Mouse (Mus musculus): Measurements from ENCODE around the gene Stard10. TPM values are rescaled to one million over a fixed set of nuclear protein-coding genes. Genes with fewer than 3 reads are reported as not detected.

Gene Stard10
- polyA plus RNA-seq, 1 experiment from 2014 or later = 361 TPM

- WGBS (ENCODE audit: insufficient replicate concordance) = 75% methylated on average over 10 of the region's 10 CpGs
- H3K27me3 ChIP-seq (ENCODE audit: insufficient read depth, low read length) = no peaks in the 10 kb centered on the region
- H3K4me3 ChIP-seq (ENCODE audit: low read depth, low read length) = no peak overlapping the region
- peaks cover 12% of the 10 kb centered on the region for H3K36me3 ChIP-seq (replicated peaks; ENCODE audit: insufficient read depth, low read length)
- H3K9me3 ChIP-seq (ENCODE audit: low read length) = no peaks in the 10 kb centered on the region
- H3K9ac ChIP-seq (replicated peaks) = no peak overlapping the region
- peaks cover 22% of the 10 kb centered on the region for H3K4me1 ChIP-seq (ENCODE audit: insufficient read depth)
- H3K4me2 ChIP-seq (ENCODE audit: low read depth, low read length) = no peak overlapping the region
- DNase-seq = peak; percentile 31
- TF ChIP-seq CTCF (IDR thresholded peaks at IDR 0.05; ENCODE audit: low read depth) (no peak), EP300 (IDR thresholded peaks at IDR 0.05; ENCODE audit: low read depth) (no peak)
- peak overlapping the region; percentile 97 for H3K27ac ChIP-seq (ENCODE audit: low read depth)
- ATAC-seq = no peak
Measured at GRCm38 (mm10) chr7:101330074-101330840, 13.4 kb downstream of the Stard10 start.

DNA sequence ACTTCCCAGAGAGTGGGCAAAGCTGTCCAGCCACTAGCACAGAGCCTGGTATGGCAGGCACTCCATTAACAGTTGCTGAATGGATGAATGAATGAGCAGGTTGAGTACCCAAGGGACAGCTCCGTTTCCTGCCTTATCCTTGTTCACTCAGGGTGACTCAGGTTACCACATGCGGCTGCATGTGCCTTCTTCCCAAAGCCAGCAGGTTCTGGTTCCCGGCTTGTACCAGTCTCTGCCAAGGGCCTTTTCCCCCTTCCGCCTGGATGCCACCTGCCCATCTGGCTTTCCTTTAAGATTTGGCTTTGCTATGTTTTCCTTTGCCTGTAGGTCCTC lies 13.9 kb downstream of the Stard10 start:
- Histone ChIP-seq H3K4me3 (ENCODE audit: low read depth, low read length) (no peak overlapping the region), H3K36me3 (replicated peaks; ENCODE audit: insufficient read depth, low read length) (peaks cover 11% of the 10 kb centered on the region), H3K9me3 (ENCODE audit: low read length) (no peaks in the 10 kb centered on the region), H3K4me2 (ENCODE audit: low read depth, low read length) (no peak overlapping the region), H3K4me1 (ENCODE audit: insufficient read depth) (peaks cover 23% of the 10 kb centered on the region), H3K9ac (replicated peaks) (no peak overlapping the region), H3K27me3 (ENCODE audit: insufficient read depth, low read length) (no peaks in the 10 kb centered on the region), H3K27ac (ENCODE audit: low read depth) (peak overlapping the region; percentile 39; the same call in 1 of the 2 replicates)
- no peak for DNase-seq
- WGBS (ENCODE audit: insufficient replicate concordance) = 73% methylated on average over 4 of the region's 4 CpGs
- TF ChIP-seq EP300 (IDR thresholded peaks at IDR 0.05; ENCODE audit: low read depth) (no peak), CTCF (IDR thresholded peaks at IDR 0.05; ENCODE audit: low read depth) (no peak)
- ATAC-seq = no peak

DNA sequence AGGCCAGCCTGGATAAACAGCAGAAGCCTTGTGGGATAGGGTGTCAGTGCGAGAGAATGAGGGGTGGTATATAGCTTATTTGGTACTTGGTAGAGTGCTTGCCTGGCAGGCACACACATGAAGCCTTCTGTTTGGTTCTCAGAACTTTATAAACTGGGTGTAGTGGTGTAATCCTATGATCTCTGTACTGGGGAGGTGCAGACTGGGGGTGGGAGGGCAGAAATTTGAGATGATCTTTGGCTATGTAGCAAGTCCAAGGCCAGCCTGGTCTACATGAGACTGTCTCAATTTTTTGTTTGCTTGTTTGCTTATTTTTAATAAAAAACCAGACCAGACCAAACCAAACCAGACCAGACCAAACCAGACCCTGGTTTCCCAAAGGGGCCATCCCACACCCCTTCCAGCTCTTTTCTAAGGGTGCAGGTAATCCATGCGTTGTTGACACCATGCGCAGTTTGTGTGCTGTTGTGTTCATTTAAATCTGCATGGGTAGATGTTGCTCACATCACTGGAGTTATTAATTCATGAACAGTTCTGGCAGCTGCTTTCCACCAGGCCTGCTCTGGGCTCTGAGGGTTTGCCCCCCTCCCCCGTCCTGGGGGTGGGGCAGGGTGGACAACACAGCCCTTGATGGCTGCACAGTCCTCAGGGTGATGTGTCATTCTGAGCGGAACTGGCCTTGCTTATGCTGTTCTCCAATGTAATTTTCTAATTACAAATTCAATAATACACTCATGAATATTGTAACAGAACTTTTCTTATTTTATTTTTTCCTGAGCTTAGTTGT lies 15.4 kb downstream of the Stard10 start:
- peaks cover 23% of the 10 kb centered on the region for H3K4me1 ChIP-seq (ENCODE audit: insufficient read depth)
- DNase-seq (peak; percentile 23), ATAC-seq (peak; percentile 68)
- no peaks in the 10 kb centered on the region for H3K9me3 ChIP-seq (ENCODE audit: low read length)
- WGBS (ENCODE audit: insufficient replicate concordance) = 80% methylated on average over 5 of the region's 5 CpGs
- no peaks in the 10 kb centered on the region for H3K27me3 ChIP-seq (ENCODE audit: insufficient read depth, low read length)
- H3K4me2 ChIP-seq (ENCODE audit: low read depth, low read length) = no peak overlapping the region
- H3K27ac ChIP-seq (ENCODE audit: low read depth) = peak overlapping the region; percentile 66
- peaks cover 19% of the 10 kb centered on the region for H3K36me3 ChIP-seq (replicated peaks; ENCODE audit: insufficient read depth, low read length)
- no peak overlapping the region; the same call in 1 of the 2 replicates for H3K9ac ChIP-seq (replicated peaks)
- no peak overlapping the region for H3K4me3 ChIP-seq (ENCODE audit: low read depth, low read length)
- TF ChIP-seq CTCF (IDR thresholded peaks at IDR 0.05; ENCODE audit: low read depth) = no peak
- 0 out of 2 replicates have a peak, but pooled peaks have one; percentile 31 for TF ChIP-seq EP300 (IDR thresholded peaks at IDR 0.05; ENCODE audit: low read depth)

DNA sequence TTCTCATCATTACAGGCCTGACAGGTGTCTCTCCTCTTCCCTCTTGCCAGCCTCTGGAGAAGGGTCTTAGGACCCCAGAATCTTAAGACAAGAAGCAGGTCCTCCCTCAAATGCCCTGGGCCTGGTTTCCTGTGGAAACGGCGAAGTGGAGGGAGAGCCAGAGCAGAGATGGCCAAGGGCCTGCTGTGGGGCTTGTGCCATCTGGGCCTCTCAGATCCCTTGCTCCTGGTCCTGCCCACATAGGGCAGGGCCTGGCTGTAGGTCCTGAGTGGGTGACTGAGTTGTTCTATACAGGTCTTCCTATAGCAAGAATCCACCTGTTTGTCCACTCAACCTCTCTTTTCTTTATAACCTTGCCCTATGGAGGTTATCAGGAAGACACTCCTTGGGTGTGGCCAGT lies 18.3 kb downstream of the Stard10 start:
- WGBS (ENCODE audit: insufficient replicate concordance) = 79% methylated on average over 2 of the region's 2 CpGs
- H3K36me3 ChIP-seq (replicated peaks; ENCODE audit: insufficient read depth, low read length) = peaks cover 29% of the 10 kb centered on the region
- DNase-seq (no peak), ATAC-seq (no peak)
- TF ChIP-seq CTCF (IDR thresholded peaks at IDR 0.05; ENCODE audit: low read depth) (no peak), EP300 (IDR thresholded peaks at IDR 0.05; ENCODE audit: low read depth) (no peak)
- no peak overlapping the region for H3K27ac ChIP-seq (ENCODE audit: low read depth)
- no peak overlapping the region for H3K4me2 ChIP-seq (ENCODE audit: low read depth, low read length)
- H3K27me3 ChIP-seq (ENCODE audit: insufficient read depth, low read length) = no peaks in the 10 kb centered on the region
- no peak overlapping the region for H3K9ac ChIP-seq (replicated peaks)
- H3K9me3 ChIP-seq (ENCODE audit: low read length) = no peaks in the 10 kb centered on the region
- H3K4me1 ChIP-seq (ENCODE audit: insufficient read depth) = peaks cover 16% of the 10 kb centered on the region
- H3K4me3 ChIP-seq (ENCODE audit: low read depth, low read length) = no peak overlapping the region

DNA sequence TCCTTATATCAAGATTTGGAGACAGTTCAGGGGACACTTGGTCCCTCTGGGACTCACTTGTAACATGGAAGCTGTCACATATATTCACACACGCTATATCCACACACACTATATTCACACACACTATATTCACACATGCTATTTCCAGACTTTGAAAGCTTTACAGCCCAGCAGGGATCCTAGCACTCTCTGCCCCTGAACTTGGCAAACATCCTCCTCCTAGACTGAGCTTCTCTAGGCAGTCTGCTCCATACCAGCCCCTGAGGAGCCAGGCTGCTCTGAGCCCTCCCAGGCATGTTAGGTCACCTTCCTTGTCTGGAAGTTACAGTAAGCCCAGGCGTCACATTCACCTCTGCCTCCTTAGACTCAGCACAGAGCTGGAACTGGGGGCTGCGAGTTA lies 19.8 kb downstream of the Stard10 start:
- Histone ChIP-seq H3K27ac (ENCODE audit: low read depth) (no peak overlapping the region), H3K27me3 (ENCODE audit: insufficient read depth, low read length) (no peaks in the 10 kb centered on the region), H3K9me3 (ENCODE audit: low read length) (no peaks in the 10 kb centered on the region), H3K9ac (replicated peaks) (no peak overlapping the region), H3K4me3 (ENCODE audit: low read depth, low read length) (no peak overlapping the region), H3K4me2 (ENCODE audit: low read depth, low read length) (no peak overlapping the region), H3K36me3 (replicated peaks; ENCODE audit: insufficient read depth, low read length) (peaks cover 24% of the 10 kb centered on the region), H3K4me1 (ENCODE audit: insufficient read depth) (peaks cover 24% of the 10 kb centered on the region)
- TF ChIP-seq EP300 (IDR thresholded peaks at IDR 0.05; ENCODE audit: low read depth) (no peak), CTCF (IDR thresholded peaks at IDR 0.05; ENCODE audit: low read depth) (no peak)
- ATAC-seq = no peak
- 81% methylated on average over 3 of the region's 3 CpGs for WGBS (ENCODE audit: insufficient replicate concordance)
- DNase-seq = no peak

GRCm38 (mm10) chr7:101337401-101337800 lies 20.5 kb downstream of the Stard10 start:
- no peak overlapping the region for H3K9ac ChIP-seq (replicated peaks)
- H3K9me3 ChIP-seq (ENCODE audit: low read length) = no peaks in the 10 kb centered on the region
- H3K36me3 ChIP-seq (replicated peaks; ENCODE audit: insufficient read depth, low read length) = peaks cover 28% of the 10 kb centered on the region
- no peaks in the 10 kb centered on the region for H3K27me3 ChIP-seq (ENCODE audit: insufficient read depth, low read length)
- H3K4me3 ChIP-seq (ENCODE audit: low read depth, low read length) = no peak overlapping the region
- H3K4me2 ChIP-seq (ENCODE audit: low read depth, low read length) = no peak overlapping the region
- no peak for DNase-seq
- H3K27ac ChIP-seq (ENCODE audit: low read depth) = no peak overlapping the region
- WGBS (ENCODE audit: insufficient replicate concordance) = 76% methylated on average over 3 of the region's 3 CpGs
- no peak for ATAC-seq
- TF ChIP-seq CTCF (IDR thresholded peaks at IDR 0.05; ENCODE audit: low read depth) (no peak), EP300 (IDR thresholded peaks at IDR 0.05; ENCODE audit: low read depth) (no peak)
- peaks cover 28% of the 10 kb centered on the region for H3K4me1 ChIP-seq (ENCODE audit: insufficient read depth)

Measured in liver, postnatal 0 days (tissue).